Mouse (Mus musculus) thymus, adult 2 months (tissue): ENCODE measurements at regions not wholly inside any gene's neighbourhood (a gene's known extent, or its start where the extent isn't known, plus 50 kb on each side); places are given as distances from the start of the nearest gene placed in this dataset.

Experiments
- CTCF ChIP-seq: fragments of 200-500 bp; IDR thresholded peaks from 2 replicates; pipeline ENCODE4 v1.5.1; 2012; ENCODE audit warnings: mild to moderate bottlenecking, control low read depth, low read length, moderate library complexity, borderline replicate concordance; ENCODE audit not compliant: control insufficient read depth, poor library complexity, insufficient read depth; ENCODE audit errors: extremely low read depth
- POLR2A ChIP-seq: fragments of 200-500 bp; IDR thresholded peaks from 2 replicates; pipeline ENCODE4 v1.6.1; 2012; ENCODE audit warnings: mild to moderate bottlenecking, low read length, control low read depth, moderate library complexity; ENCODE audit not compliant: control insufficient read depth, poor library complexity, insufficient read depth; ENCODE audit errors: extremely low read depth

DNA sequence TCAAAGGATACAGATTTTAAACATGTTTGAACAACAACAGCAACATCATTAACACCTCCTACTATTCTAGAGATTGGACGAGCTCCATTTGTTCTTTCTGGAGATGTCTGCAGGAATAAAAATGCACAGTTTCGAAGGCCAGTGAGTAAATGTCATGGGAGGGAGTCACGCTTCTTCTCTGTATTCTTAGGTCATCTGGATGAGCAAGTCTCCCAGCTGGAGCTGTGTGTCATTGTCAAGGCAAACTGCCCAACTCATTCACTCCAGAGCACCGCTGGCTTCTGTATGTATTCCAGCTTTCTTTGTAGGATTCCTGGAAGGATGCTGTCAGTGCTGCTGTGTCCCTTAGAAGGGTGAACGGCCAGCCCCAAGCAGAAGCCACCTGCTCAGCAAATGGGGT lies 297.1 kb downstream of the Diras2 start:
- TF ChIP-seq CTCF (no peak), POLR2A (no peak)
